Mouse (Mus musculus): ENCODE measurements around the gene Syk.

The Syk gene

DNA sequence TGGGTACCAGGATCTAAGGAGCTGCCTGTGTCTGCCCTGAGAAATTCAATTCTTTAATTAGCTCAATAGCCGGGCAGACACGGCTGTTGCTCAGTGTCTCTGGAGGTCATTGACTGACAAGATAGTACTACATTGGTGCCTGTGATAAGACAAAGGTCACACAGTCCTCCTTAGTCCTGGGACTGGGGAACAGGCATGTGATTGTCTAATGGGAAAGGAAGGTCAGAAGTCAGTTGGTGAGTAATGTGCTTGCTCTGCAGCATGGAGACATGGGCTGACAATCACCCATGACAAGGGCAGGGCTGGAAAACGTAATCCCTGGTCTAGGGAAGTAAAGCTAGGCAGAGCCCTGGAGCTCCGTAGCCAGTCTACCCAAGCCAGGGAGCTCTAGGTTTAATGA is 19.8 kb downstream of the Syk start:
- DNase-seq: no peak

DNA sequence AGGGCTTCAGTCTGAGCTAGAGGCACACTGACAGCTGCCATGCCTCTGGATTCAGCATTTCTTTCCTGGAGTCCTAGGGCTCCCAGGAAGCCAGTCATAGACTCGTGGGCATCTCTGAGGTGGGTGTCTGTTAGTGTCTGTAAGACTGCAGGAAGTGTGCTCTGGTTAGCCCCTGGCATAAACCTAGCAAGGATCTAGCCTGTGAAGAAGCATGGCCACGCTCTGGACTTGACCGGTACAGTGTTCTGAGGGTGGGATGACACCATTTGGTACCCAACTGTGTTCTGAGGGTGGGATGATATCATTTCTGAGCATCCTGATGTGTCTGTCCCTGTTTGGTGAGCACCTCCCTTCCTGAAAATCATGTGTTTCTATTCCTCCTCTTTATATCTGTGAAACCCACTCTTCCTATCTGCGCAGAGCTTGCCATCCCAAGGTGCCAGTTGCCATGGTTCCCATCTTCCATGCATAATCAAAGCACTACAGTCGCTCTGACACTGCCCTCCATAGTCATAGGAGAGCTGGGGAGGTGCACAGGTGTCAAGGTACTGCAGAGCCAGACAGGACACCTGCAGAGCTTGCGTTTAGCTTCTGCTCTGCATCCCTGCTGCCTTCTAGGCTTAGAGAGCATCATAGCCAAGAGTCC is 20.9 kb downstream of the Syk start:
- DNase-seq: no peak

DNA sequence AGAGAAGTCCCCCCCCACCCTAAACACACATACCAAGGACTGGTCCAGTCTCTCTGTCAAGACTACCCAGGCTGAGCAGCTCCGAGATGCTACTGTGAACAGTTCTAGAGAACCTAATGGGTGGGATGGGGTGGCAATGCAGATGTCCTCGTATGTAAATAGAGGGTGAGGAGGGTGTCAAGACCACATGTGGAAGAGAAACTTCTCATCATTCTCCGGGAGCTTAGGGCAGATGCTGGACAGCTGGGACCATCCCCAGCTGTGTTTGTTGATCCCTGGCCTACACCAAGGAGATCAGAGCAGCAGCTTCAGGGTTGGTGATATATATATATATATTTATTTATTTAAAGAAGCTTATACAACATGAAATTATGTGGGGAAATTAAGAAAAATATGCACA is 22.0 kb downstream of the Syk start:
- DNase-seq: no peak

DNA sequence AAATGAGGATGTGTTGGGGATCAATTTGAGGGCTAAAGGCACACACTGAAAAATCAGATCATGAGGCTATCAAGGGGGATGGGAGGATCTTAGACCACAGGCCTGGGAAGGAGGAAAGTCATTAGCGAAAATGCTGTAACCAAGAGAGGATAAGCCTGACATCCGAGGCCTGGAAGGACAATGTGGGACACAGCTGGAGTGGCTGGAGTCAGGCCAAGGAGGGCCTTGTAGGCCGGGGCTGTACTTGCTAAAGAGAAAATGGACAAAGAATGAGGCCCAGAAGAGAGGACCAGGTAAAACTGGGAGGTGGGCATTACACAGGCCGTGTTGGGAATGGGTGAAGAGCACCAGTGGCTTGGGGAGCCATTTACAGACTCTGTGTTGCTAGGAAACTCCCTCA is 22.9 kb downstream of the Syk start:
- no peak for DNase-seq

DNA sequence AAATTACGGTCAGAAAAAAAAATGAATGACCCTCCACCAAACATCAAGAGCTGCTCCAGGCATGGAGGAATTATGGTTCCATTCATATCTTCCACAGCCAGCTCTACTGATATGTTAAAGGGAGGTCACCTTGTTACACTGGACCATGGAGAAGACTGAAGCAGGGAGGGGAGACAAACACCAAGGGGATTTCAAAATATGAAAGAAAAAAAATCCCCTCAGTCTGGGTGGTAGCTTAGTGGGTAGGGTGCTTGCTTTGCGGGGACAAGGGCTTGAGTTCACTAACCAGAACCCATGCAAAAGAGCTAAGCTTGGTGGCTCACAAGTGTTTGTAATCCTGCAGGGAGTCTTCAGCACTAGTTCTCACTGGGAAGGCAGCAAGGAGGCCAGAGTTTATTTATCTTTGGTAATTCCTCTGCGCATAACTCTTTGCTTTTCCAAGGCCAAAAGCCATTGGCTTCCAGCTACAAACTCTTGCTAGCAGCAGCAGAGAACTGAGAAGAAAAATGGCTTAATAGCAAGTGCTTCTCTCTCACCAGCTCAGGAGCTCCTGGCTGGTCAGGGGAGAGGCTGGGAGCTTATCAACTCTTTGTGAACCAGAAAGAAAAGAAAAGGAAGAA is 23.8 kb downstream of the Syk start:
- DNase-seq: no peak

DNA sequence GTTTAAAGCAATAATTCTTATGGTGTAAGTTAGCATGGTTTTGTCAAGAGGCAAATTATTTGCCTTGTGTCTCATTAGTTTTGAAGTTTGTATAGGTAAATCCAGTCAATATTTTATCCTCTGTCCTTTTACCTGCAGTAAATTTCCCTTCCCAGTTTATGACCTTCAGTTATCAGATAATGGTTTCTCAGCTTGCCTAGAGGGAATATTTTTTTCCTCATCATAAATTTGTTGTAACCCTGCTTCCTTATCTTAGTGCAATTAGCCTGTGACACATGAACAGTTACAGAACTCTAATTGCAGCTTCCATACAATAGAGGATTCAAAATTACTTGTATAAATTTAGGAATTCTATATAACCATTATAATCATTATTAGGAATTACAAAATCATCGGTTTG is 25.0 kb downstream of the Syk start:
- DNase-seq: no peak

DNA sequence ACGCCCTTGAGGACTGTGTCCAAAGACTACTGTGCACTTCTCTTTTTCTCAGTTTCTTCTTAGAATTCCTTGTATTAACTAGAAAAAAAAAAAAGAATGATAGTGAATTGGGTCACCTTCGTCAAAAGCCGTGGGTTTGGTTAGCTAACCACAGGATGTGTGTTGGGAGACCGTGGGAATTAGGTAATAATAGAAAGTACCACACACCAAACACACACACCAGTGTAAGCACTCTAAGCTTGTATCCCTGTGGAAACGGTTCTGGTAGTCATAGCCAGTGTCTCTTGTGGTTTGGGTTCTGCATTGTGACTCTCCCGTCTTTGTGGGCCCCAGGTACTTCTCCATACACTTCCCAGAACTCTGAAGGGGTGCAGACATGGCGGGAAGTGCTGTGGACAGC is 27.5 kb downstream of the Syk start:
- no peak for DNase-seq

DNA sequence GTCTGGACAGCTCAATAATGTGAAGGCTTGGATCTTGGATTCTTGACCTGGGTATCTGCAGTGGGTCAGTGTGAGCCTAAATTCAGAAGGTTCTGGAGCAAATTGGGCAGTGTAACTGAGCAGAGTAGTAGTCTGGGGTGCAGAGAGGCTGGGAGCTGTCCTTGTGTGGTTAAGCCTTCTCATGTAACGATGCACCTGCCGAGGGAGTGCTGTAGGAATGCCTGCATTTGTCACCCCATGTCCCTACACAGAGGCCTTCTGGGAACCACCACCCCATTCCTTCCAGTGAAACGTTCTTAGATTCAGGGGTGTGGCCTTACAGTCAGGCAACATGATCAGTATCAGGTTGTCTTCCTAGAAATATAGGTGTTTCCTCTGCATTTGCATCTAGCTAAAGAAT is 30.3 kb downstream of the Syk start:
- DNase-seq: no peak

DNA sequence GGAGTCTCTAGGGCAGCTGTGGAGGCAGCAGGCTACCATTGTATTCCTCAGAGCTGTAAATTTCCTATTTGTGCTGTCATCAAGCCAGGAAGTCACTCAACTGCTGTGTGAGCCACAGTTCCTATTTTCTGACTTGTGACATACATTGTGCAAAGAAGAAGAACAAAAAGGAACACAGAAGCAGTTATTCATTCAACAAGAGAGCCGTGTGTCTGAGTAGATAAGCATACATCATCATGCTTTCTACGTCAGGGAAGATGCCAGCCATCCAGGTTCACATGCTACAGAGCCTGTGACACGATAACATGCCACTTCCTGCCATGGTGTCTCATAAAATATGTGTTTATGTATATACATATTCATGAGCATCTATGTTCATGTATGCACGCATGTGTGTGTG is 32.1 kb downstream of the Syk start:
- no peak for DNase-seq

DNA sequence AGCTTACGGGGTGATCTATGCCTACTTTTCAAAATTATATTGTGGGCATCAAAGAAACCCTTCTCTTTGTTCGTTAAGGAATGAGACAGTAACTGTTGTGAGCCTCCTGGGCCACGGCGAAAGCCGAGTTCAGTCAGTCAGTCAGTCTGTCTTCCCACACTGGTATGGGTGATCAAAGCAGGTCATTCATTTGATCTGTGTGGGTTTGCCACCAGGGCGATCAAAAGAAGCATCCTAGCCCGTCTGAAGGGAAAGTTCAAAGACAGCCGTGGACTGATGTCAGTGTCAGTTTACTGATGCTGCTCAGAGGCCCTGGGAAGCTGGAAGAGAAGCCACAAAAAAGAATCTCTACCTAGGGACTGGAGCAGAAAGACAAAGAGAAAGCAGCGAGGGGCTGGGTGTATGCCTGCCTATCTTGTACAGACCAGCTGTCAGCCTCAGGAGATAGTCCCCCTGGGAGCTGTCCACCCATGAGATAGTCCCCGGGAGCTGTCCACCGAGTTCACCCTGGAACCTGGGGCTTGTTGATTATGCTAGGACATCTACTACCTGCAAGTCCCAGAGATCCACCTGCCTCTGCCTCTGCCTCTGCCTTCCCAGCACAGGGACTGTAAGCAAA is 34.2 kb downstream of the Syk start:
- no peak for DNase-seq

DNA sequence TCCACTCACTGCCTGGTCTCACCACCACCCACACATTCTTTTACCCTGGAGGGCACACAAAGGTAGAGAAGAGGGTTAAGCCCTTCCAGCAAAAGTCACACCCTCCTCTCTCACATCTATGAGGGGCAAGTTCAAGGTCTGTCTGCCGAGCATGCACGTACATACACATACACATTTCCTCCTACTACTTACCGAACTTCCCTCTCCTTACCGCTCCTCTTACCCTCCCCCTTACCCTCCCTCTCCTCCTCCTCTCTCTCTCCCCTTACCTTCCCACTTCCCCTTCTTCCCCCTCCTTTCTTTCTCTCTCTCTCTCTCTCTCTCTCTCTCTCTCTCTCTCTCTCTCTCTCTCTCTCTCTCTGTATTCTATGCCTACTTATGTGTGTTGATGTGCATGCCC is 35.6 kb downstream of the Syk start:
- no peak for DNase-seq

DNA sequence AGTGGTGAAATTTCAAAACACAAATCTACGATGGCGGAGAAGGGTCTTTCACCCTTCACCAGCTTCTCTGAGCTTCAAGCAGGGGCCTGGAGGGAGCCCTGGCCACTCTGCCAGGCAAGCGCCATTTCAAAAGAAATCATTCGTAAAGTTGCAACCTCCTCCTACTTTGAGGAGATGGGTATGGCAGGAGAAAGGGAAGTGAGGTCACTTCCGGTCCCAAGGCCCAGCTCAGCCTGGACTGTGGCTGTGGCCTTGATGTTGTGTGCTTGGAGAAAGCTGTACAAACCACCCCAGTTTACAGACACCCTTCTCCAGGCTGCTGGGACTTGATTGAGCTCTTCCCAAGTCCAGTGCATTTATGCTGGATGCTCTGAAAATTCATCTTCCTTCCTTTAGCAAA is 36.5 kb downstream of the Syk start:
- no peak for DNase-seq

DNA sequence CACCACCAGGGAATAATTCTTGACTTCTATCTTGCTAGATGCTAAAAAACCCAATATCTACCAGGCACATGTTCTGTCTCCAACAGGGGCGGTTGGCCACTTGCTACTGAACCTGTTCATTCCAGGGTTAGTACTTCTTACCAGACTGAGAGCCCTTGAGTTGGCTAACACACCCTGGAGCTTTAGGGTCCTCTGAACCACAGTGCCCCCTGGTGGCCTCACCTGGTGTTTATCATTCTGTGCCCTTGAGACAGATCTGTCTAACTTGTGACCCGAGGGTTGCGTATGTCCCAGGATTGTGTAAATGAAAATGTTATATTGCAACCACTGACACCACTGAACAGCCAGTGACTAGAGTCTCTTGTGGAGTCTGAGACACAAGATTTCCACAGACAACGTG is 41.1 kb downstream of the Syk start:
- peak; percentile 8 for DNase-seq

DNA sequence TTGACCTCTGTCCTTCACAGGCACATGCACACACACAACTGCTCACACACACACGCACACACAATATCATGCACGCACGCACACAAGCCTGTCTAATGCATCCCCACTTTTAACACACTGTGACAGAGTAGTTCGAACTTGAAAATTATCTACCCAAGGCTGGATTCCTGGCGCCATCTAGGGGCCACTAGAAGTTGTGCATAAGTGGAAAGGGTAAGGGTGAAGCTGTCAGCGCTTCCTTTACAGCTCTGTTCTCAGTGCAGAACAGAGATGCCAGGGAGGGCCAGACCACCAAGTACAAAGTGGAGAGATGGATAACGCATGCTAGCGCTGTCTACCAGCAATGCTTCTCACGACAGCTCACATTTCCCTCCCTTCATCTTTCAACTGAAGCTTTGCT is 45.6 kb downstream of the Syk start:
- DNase-seq: peak; percentile 7

DNA sequence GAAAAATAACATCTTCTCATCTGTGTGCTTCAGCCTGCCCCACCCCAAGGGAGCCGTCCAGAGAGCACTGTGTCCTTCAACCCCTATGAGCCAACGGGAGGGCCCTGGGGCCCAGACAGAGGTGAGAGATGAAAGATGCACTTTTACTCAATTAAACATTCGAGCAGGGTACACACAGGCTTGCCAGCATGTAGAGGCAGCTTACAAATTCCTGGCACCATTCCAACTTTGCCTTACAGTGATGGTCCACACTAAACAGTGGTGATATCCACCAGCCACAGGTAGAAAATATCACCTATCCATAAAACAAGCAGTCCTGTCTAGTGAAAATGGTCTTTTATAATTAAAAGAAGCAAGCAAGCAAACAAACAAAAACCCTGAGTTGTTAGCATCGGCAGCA is 48.7 kb downstream of the Syk start:
- no peak for DNase-seq

DNA sequence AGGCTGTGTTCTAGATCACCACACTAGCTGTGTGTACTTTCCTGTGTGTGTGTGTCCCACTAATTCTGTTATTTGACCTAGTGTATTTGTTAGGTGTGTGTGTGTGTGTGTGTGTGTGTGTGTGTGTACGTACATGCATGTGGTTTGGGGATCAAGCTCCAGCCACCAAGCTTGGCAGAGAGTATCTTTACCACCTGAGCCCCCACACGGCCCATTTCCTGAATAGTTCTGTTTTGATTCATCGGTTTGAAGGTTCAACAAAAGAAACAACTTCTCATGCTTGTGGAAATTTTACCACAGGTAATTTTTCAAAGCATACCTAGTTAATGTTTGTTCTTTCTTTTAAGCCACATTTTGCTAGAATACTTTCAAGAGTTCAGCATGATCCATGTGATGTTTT is 52.5 kb downstream of the Syk start:
- no peak for DNase-seq

DNA sequence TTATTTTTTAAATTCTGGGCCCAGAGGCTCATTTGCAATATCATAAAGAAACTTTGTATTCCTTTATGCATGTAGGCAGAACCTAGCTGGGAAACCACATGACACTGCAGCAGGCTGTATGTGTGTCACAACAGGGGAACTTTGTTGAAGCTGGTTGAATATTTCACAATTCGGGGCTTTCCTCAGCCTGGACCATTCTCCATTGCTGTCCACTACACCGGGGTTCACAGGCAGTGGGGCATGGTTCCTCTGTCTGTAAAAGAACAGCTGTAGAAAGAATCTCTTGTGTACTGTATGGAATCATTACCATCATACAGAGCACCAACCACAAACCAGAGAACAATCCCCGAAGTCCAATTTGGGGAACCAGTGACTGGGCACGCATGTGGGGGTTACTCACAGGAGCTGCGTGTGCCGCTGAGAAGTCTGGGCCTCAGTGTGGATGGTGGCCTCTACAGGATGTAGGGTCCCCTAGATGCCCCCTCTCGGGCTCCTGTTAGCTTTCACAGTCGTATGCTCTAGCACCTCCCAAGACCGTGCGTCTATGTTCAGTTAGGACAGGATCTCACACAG is 53.3 kb downstream of the Syk start:
- DNase-seq: no peak

DNA sequence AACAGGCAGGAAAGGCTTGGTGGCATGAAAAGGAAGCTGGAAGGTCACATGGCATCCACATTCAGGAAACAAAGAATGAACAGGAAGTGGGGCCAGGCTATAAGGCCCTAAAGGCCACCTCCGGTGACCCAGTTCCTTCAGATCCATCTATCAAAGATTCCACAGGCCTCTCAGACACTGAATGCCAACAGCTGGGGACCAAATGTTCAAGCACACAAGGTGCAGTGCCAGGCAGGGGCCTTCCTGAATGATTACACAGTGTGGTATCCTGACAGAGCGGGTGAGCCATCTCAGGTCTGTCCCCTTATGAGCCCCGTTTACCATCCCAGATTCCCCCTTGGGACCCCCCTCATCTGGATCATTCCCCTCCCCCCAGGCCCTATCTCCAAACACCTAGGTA is 63.6 kb downstream of the Syk start:
- DNase-seq: no peak

DNA sequence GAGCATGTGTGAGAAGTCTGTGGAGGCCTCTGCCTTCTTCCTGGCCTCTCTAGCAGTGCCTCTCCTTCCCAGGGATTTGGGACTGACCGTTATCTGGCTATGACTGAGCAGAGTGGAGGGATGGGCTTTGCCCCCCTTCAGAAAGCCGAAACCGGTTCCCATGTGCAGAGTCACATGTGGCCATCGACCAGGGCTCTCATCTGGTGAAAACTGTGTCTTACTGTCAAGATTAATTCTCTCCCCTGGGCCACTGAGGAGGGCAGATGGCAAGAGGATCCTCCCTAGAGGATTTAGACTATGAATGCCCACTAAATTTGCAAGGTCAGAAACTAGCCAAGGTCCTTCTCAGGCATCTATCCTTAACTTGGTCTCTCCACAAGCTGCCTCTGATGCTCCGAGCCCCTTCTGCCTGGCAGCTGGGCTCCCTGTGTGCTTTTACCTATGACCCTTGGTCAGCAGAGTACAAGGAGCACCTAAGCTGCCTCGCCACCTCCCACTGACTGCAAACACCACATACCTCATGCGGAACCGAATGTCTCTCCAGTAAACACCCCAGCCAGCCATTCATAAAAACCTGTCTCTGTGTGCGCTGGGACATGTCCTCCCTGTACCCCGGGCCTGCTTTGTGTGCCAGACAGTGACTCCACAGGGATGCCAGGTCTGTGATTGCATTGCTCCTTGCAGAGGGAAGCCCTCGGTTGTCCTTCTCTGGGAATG is 65.2 kb downstream of the Syk start:
- DNase-seq: no peak

DNA sequence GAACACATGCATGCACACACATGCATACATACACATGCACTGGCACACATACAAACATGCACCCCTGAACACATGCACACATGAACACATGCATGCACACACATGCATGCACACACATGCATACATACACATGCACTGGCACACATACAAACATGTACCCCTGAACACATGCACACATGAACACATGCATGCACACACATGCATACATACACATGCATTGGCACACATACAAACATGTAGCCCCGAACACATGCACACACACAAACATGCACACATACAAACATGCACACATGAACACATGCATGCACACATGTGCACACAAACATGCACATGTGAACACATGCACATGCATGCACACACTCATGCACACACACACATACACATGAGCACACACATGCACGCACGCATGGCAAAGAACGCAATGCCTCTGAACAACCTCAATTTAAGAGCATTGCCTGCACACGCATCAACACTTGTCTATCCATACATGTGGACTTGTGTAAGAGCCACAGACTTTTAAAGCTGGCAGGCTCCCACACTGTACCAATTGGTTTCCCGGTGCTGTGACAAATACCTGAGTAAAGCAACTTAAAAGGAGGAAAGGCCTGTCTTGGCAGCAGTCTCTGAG is 66.9 kb downstream of the Syk start:
- DNase-seq: no peak

DNA sequence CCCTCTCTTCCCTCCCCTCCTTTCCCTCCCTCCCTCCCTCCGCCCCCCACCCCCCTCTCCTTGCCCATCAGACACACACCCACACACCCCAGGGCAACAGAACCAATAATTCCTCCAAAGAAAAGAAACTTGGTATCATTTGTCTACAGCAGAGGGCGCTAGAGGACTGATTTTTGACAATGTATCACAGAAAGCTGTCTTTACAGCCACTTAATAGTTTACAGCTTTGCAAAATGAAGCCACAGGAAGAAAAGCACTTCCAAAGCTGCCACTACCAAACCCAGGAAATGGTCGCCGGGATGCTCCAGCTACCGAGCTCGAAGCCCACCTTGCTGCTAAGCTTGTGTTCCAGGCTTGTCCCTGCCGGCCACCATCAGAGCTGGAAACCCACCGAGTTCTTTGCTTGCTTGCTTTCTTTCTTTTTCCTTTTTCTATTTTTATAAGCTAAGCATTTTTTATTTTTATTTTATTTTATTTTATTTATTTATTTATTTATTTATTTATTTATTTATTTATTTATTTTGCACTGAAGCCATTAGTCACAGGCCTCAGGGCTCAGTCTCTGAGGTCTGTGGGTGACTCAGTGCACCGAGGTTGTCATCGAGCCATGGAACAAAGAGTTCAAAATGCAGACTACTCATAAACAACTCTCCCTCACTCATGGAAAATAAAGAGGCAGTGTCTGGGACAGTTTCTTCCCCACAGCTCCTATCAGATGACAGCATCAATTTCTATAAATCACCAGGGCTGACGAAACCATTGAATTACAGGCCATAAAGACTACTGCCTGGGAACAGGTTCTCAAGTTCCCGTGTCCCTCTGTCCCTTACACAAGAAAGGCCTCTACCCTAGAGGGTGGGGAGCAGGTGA is 68.6 kb downstream of the Syk start:
- no peak for DNase-seq

DNA sequence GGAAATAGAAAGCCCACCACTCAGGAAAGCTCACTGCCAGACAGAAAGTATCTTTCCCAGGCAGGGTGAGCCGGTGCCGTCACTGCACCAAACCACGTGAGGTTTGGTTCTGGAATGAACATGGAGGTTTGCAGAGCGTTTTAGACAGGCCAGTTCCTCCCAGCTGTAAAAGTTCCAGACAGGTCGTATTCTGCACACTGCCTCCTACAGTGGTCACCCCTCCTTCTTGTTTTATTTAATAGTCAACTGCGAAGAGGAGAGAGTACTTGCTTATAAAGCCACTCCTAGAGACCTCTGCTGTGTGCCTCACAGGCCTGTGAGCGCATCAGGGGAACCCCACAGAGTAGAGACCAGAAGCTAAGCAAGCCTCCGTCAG is 69.3 kb downstream of the Syk start:
- DNase-seq: no peak
